ENCODE assay signal across 9 mouse cellular contexts in the genomic region with DNA sequence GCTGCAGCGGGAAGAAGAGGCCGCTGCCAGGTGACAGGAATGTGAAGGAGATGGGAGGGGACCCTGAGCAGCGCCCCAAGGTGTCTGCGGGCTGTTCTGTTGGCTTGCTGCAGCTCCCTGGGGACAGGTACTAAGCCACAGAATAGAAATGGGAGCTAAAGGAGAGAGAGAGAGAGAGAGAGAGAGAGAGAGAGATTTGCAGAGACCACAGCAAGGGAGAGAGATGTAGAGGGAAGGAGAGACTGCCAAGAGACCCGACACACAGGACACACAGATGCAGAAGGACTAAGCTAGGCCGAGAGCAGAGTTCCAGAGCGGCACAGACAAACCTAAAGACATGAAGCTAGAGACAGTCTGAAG. TPM values are rescaled to one million over a fixed set of nuclear protein-coding genes. Genes with fewer than 3 reads are reported as not detected.
DNase-seq lines count a peak whose midpoint lies in the region; ATAC-seq and TF ChIP-seq lines count a peak whose summit lies in the region.
"Had no signal": no experiment of that assay in that cellular context is flagged by ENCODE, and none has a peak within 500 bp of the region (broad histone marks: within the 10 kb centered on the region; RNA-seq: fewer than 3 reads in every experiment).

No protein-coding gene starts in this region.

- peak overlapping the region; percentile 30 for H3K4me3 ChIP-seq in neural tube, embryonic 11.5 days (ENCODE audit: low read depth, low read length)
- peak overlapping the region; percentile 46 for H3K4me3 ChIP-seq in limb, embryonic 14.5 days (replicated peaks; ENCODE audit: low read length)
- peak overlapping the region; percentile 48 for H3K4me3 ChIP-seq in stomach, embryonic 15.5 days (replicated peaks)

- H3K27ac ChIP-seq in neural tube, embryonic 11.5 days (ENCODE audit: low read depth, low read length) = peak overlapping the region; percentile 91
- H3K27ac ChIP-seq in limb, embryonic 14.5 days (replicated peaks; ENCODE audit: low read depth, low read length) = no peak overlapping the region
- 0 out of 2 replicates have a peak overlapping the region, but pooled peaks have one; percentile 1 for H3K27ac ChIP-seq in stomach, embryonic 15.5 days

- TF ChIP-seq POLR2A in limb, embryonic 14.5 days (IDR thresholded peaks at IDR 0.05; ENCODE audit: borderline replicate concordance, extremely low read depth, insufficient read depth, insufficient read length) = no peak

- H3K9me3 ChIP-seq in neural tube, embryonic 11.5 days (ENCODE audit: control insufficient read depth, low read length) = no peaks in the 10 kb centered on the region
- H3K9me3 ChIP-seq in limb, embryonic 14.5 days (ENCODE audit: control insufficient read depth, low read length) = no peaks in the 10 kb centered on the region
- H3K9me3 ChIP-seq in stomach, embryonic 15.5 days = no peaks in the 10 kb centered on the region

- H3K4me2 ChIP-seq in neural tube, embryonic 11.5 days (ENCODE audit: low read depth) = peak overlapping the region; percentile 56
- peak overlapping the region; percentile 94 for H3K4me2 ChIP-seq in limb, embryonic 14.5 days (replicated peaks; ENCODE audit: low read depth, low read length, severe bottlenecking)
- H3K4me2 ChIP-seq in stomach, embryonic 15.5 days = peak overlapping the region; percentile 94

- H3K27me3 ChIP-seq in neural tube, embryonic 11.5 days (ENCODE audit: control insufficient read depth, insufficient read depth, low read length) = peaks cover 44% of the 10 kb centered on the region
- H3K27me3 ChIP-seq in limb, embryonic 14.5 days (ENCODE audit: control insufficient read depth, insufficient read depth, low read length) = peaks cover 67% of the 10 kb centered on the region
- peaks cover 64% of the 10 kb centered on the region for H3K27me3 ChIP-seq in stomach, embryonic 15.5 days (replicated peaks)

- 0 out of 2 replicates have a peak, but pooled peaks have one; percentile 17 for ATAC-seq in cerebellum, adult (ENCODE audit: insufficient number of reproducible peaks, low FRiP score, low TSS enrichment)
- no peak for ATAC-seq in neural tube, embryonic 11.5 days (ENCODE audit: insufficient read depth, low FRiP score, low TSS enrichment)
- ATAC-seq in limb, embryonic 14.5 days (ENCODE audit: low FRiP score, low read depth) = no peak
- no peak for ATAC-seq in stomach, embryonic 15.5 days (ENCODE audit: insufficient read depth, low FRiP score, low read depth)
- no peak for ATAC-seq in granulocyte monocyte progenitor cell, adult 5-6 weeks (replicated peaks; ENCODE audit: poor library complexity, severe bottlenecking)

- H3K36me3 ChIP-seq in neural tube, embryonic 11.5 days (ENCODE audit: control insufficient read depth, insufficient read depth, low read length) = no peaks in the 10 kb centered on the region
- 0 out of 2 replicates have a peak, but pooled peaks cover 3% of the 10 kb centered on the region for H3K36me3 ChIP-seq in limb, embryonic 14.5 days (ENCODE audit: control insufficient read depth, insufficient read depth, low read length)
- H3K36me3 ChIP-seq in stomach, embryonic 15.5 days = no peaks in the 10 kb centered on the region

- H3K9ac ChIP-seq in neural tube, embryonic 11.5 days (ENCODE audit: low read length) = peak overlapping the region; percentile 63
- H3K9ac ChIP-seq in limb, embryonic 14.5 days (ENCODE audit: low read depth, low read length, severe bottlenecking) = 0 out of 2 replicates have a peak overlapping the region, but pooled peaks have one; percentile 17
- H3K9ac ChIP-seq in stomach, embryonic 15.5 days = no peak overlapping the region

- WGBS in neural tube, embryonic 11.5 days = 3% methylated on average over 7 of the region's 7 CpGs
- 3% methylated on average over 7 of the region's 7 CpGs for WGBS in limb, embryonic 14.5 days
- 4% methylated on average over 7 of the region's 7 CpGs for WGBS in stomach, embryonic 15.5 days

- H3K4me1 ChIP-seq in neural tube, embryonic 11.5 days (ENCODE audit: control insufficient read depth, insufficient read depth, low read length) = peaks cover 66% of the 10 kb centered on the region
- peaks cover 52% of the 10 kb centered on the region for H3K4me1 ChIP-seq in limb, embryonic 14.5 days (ENCODE audit: control insufficient read depth, insufficient read depth, low read length)
- H3K4me1 ChIP-seq in stomach, embryonic 15.5 days = peaks cover 80% of the 10 kb centered on the region

- DNase-seq in cerebellum, adult 9-11 months = no peak
- DNase-seq in neural tube, embryonic 11.5 days (ENCODE audit: low spot score) = no peak
- no peak for DNase-seq in neural tube, embryonic 10.5 days (ENCODE audit: extremely low spot score, low spot score)
- DNase-seq in limb, embryonic 14.5 days (ENCODE audit: low spot score) = no peak
- DNase-seq in right cerebral cortex, postnatal 36 days (ENCODE audit: low spot score in 2 of 2) = no peak

RNA-seq across cellular contexts. Expression of gene Ndufa4l2, which starts 2.5 kb away (rescaled TPM):
- 2.4 and 3.4 TPM in 2 replicates for polyA plus RNA-seq in neural tube, embryonic 11.5 days (2014; fragmentation: Nextera tagmentation; extraction: Ambion mirVana)
- polyA plus RNA-seq in limb, embryonic 14.5 days (2012; rRNA removed) = 31.7 and 36.9 TPM in 2 replicates
- polyA plus RNA-seq in limb, embryonic 14.5 days (2014; fragmentation: Nextera tagmentation; extraction: Ambion mirVana) = 44.5 and 62.9 TPM in 2 replicates
- polyA plus RNA-seq in stomach, embryonic 15.5 days (2015; fragmentation: Nextera tagmentation; extraction: Ambion mirVana) = 92.8 and 117 TPM in 2 replicates
- 1.2 TPM in 1 of 2 replicates, not detected in the other for total RNA-seq in granulocyte monocyte progenitor cell, adult 5-6 weeks (2014; fragmentation: Nextera tagmentation)
- not detected in 2 replicates for total RNA-seq in granulocyte monocyte progenitor cell, adult 5-6 weeks (2017)
- total RNA-seq: hematopoietic stem cell, adult 5-6 weeks had no signal

RNA-seq across cellular contexts. Expression of gene Shmt2, which starts 10.0 kb away (rescaled TPM):
- 82.1 and 91.5 TPM in 2 replicates for polyA plus RNA-seq in neural tube, embryonic 11.5 days (2014; fragmentation: Nextera tagmentation; extraction: Ambion mirVana)
- 146 and 178 TPM in 2 replicates for polyA plus RNA-seq in limb, embryonic 14.5 days (2012; rRNA removed)
- 89.4 and 94.6 TPM in 2 replicates for polyA plus RNA-seq in limb, embryonic 14.5 days (2014; fragmentation: Nextera tagmentation; extraction: Ambion mirVana)
- 142 and 144 TPM in 2 replicates for polyA plus RNA-seq in stomach, embryonic 15.5 days (2015; fragmentation: Nextera tagmentation; extraction: Ambion mirVana)
- total RNA-seq in granulocyte monocyte progenitor cell, adult 5-6 weeks (2014; fragmentation: Nextera tagmentation) = 126 and 187 TPM in 2 replicates
- total RNA-seq in granulocyte monocyte progenitor cell, adult 5-6 weeks (2017) = 102 and 103 TPM in 2 replicates

RNA-seq across cellular contexts. Expression of gene Stac3, which starts 10.8 kb away (rescaled TPM):
- polyA plus RNA-seq in neural tube, embryonic 11.5 days (2014; fragmentation: Nextera tagmentation; extraction: Ambion mirVana) = 0.50 and 0.95 TPM in 2 replicates
- polyA plus RNA-seq in limb, embryonic 14.5 days (2012; rRNA removed) = 33.3 and 43.2 TPM in 2 replicates
- polyA plus RNA-seq in limb, embryonic 14.5 days (2014; fragmentation: Nextera tagmentation; extraction: Ambion mirVana) = 2.0 and 4.4 TPM in 2 replicates
- polyA plus RNA-seq in stomach, embryonic 15.5 days (2015; fragmentation: Nextera tagmentation; extraction: Ambion mirVana) = 0.92 and 1.7 TPM in 2 replicates
- 0.90 TPM in 1 of 2 replicates, not detected in the other for total RNA-seq in granulocyte monocyte progenitor cell, adult 5-6 weeks (2014; fragmentation: Nextera tagmentation)
- 0.13 and 0.26 TPM in 2 replicates for total RNA-seq in granulocyte monocyte progenitor cell, adult 5-6 weeks (2017)
- total RNA-seq: hematopoietic stem cell, adult 5-6 weeks had no signal

RNA-seq across cellular contexts. Expression of gene Nxph4, which starts 22.1 kb away (rescaled TPM):
- 45.7 and 46.8 TPM in 2 replicates for polyA plus RNA-seq in neural tube, embryonic 11.5 days (2014; fragmentation: Nextera tagmentation; extraction: Ambion mirVana)
- polyA plus RNA-seq in limb, embryonic 14.5 days (2012; rRNA removed) = 7.2 and 9.6 TPM in 2 replicates
- polyA plus RNA-seq in limb, embryonic 14.5 days (2014; fragmentation: Nextera tagmentation; extraction: Ambion mirVana) = 17.5 and 19.9 TPM in 2 replicates
- polyA plus RNA-seq in stomach, embryonic 15.5 days (2015; fragmentation: Nextera tagmentation; extraction: Ambion mirVana) = 5.0 and 5.4 TPM in 2 replicates
- not detected in 2 replicates for total RNA-seq in granulocyte monocyte progenitor cell, adult 5-6 weeks (2014; fragmentation: Nextera tagmentation)
- not detected in 2 replicates for total RNA-seq in granulocyte monocyte progenitor cell, adult 5-6 weeks (2017)
- total RNA-seq: hematopoietic stem cell, adult 5-6 weeks had no signal
